Mouse (Mus musculus) cerebellum, adult (tissue): ENCODE measurements around the gene Etfbkmt.
A peak's percentile ranks its signal among the peaks of the same experiment; 100 is the strongest.
"Not testable (repeated sequence)": the region's sequence is repeated elsewhere in the genome, so short reads cannot be mapped to it uniquely, and the experiment has no call there.

Experiments used
- ATAC-seq: cut with Nextera tagmentation; 2 replicates; pipeline ENCODE4 v1.9.2; 2017; ENCODE audit warnings: mild to moderate bottlenecking, moderate library complexity, mixed read lengths; ENCODE audit not compliant: insufficient number of reproducible peaks, low FRiP score, low TSS enrichment

Etfbkmt gene

DNA sequence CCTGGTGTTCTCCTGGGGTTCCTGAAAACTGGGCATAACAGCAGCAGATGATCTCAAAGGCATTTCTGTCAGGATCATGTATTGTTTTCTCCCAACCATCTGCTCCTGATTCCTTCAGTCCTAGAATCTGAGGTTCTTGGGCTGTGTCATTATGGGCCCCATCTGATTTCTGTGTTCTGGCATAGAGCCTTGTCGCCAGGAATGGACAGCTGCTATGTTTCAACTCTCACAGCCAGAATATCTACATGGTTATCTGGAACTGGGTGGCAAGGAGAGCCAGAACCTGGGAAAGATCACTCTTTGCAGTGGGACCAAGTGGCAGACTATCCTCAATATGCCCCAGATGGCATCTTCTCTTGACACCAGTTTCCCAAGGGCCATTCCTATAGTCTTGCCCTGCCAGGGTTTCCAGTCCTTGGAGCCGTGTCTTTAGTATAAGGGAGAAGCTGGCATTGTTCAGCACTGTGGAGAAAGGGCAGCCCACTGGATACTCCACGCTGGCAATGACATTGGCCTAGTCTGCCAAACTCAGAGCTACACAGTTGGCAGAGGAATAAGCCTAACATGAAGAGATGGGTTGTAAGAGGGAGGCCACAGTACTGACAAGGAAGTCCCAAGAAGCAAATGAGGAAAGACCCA is 35.4 kb downstream of the Etfbkmt start:
- peak; percentile 83 for ATAC-seq

- no peak for ATAC-seq
Observed at GRCm38 (mm10) chr6:149179064-149179463, 39.4 kb downstream of the Etfbkmt start.

GRCm38 (mm10) chr6:149184007-149184406 is 44.4 kb downstream of the Etfbkmt start:
- no peak for ATAC-seq

GRCm38 (mm10) chr6:149187371-149187770 is 47.7 kb downstream of the Etfbkmt start:
- ATAC-seq, result no peak

DNA sequence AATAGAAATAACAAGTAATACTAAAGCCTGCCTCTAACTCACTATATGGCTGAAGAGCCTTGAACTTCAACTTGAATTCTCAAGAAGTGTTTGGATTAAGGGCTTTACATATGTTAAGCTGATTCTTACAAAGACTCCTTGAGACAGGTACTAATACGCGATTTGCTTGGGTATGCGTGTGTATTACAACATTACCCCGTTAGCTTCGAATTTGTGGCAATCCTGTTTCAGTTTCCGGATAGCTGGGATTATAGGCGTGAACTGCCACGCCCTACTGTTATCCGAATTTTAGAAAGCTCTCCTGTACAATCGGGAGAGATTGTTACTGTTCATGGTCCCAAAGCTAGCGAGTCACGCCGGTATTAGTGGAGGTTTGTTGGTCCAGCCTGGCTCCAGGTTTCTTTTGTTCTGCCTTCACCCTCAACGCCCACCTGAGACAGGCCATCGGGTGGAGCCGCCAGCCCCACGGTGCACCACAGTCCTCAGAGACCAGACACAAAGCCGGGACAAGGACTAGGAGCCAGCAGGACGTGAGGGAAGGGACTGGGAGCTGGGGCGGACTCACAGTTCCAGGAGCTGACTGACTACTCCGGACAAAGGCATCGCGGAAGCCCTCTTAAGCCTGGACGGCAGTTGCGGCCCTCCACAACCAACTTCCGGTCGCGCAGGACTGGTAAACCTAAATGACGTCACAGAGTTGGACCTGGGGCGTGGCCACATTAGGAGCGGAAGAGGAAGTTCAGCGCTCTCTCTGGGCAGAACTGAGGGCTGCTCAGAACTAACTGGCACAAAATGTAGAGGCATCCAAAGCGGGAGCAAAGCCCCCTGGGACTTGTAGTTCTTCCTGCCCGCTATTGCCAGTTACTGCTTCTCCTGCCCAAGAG is 48.6 kb downstream of the Etfbkmt start, which contains the start of gene Amn1:
TSS of gene Amn1 (minus strand) at position 672 of the 884 bp plus-strand sequence.
- ATAC-seq, result peak; percentile 99

DNA sequence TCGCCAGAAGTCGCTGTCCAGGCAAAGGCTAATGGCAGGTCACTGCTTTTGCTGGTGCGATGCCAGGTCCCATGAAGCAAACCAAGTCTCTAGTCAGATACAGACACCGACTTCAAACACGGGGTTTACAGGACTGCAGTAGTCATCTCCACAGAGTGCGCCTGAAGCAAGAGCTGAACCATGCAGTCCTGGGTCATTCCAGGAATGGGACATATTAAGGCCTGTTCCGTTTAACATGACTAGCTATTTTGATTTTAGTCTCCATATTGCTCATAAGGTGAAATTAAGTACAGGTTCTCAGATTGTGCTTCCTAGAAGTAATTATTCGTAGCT is 49.2 kb downstream of the Etfbkmt start:
- ATAC-seq, result no peak

DNA sequence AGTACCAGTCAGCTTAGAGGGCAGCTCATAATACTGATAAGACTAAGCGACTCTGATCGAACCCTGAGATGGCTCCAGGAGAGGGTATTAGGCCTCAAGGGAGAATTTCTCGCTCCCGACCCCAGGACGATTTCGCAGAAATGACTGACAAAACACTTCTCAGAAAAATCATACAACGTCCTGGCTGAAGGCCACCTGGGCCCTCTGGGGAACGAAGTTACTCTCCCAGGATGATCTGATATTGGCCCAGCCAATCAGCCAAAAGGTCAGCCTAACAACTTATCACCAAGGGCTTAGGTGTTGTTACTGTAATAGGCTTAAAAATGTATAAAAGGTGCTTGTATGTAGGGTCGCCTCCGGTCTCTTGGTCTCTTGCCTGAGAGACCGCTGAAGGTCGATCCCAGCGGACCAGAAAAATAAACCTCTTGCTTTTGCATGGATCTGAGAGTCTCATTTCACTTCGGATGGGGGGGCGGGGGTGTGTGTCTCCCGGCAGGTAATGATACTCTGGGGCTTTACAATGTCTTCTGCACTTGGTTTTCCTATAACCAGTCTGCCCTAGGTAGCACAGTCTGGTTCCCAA is 49.8 kb downstream of the Etfbkmt start:
- no peak for ATAC-seq

DNA sequence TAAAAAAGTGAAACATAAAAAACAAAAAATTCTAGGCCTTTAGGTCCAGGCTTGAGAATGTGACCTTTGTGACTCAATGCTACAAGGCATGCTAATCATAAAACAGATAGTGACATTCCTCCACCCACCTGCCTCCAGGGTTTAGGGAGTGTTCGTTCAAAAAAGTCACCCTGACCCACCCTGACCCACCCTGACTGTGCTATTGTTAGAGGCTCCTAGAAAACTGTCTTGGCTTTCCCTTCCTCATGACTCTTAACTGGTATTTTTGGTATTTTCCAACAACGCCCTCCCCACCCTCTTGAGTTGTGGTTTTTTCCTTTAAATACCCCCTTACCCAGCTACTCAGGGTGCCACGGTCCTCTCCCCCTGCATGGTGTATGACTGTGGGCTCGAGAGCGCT is 52.3 kb downstream of the Etfbkmt start:
- ATAC-seq, result not testable (repeated sequence)

DNA sequence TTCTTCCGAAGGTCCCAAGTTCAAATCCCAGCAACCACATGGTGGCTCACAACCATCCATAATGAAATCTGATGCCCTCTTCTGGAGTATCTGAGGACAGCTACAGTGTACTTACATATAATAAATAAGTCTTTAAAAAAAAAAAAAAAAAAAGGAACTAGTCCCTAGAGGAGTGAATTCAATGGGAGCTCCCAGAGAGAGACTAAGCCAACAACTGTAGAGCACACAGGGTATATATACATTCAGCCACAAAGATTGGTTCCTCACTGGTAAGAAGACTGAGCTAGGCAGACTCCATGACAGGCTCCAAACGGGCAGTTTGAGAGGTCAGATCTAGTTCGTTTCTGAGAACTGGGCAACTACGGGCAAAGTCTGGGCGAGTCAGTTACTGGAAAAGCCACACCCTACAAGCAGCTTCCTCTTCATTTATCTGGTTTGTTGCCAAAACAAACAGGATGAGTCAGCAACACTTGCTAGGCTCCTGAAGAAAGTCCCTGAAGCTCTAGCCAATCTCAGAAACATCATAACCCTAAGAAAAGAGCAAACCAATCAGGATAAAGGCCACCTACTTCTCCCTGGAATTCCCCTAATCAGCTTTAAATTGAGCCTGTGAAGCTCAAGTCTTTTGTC is 53.7 kb downstream of the Etfbkmt start:
- no peak for ATAC-seq

- no peak for ATAC-seq
Observed at GRCm38 (mm10) chr6:149197116-149197515, 57.5 kb downstream of the Etfbkmt start.

DNA sequence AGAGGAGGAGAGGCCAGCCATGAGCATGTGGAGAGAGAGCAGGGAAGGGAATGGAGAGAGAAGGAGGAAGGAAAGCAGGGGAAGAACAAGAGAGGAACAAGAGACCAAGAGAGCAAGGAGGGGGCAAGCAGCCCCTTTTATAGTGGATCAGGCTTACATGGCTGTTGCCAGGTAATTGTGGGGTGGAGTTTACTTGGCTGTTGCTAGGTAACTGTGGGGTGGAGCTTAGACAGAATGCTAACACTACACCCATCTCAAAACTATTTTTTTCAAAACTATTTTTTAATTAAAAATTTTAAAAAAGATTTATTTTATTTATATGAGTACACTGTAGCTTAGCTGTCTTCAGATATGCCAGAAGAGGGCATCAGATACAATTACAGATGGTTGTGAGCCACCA is 58.9 kb downstream of the Etfbkmt start:
- no peak for ATAC-seq
